8 mouse cellular contexts compared by ENCODE assay signal in genomic region chr10:12813211-12813811, GRCm38 (mm10). TPM values are rescaled to one million over a fixed set of nuclear protein-coding genes. Genes with fewer than 3 reads are reported as not detected.
DNase-seq lines count a peak whose midpoint lies in the region; ATAC-seq and TF ChIP-seq lines count a peak whose summit lies in the region.

No protein-coding gene starts in this region.

- no peak overlapping the region for H3K9ac ChIP-seq in forebrain, postnatal 0 days
- H3K9ac ChIP-seq in forebrain, embryonic 13.5 days: no peak overlapping the region

- DNase-seq in forebrain, postnatal 0 days: no peak
- peak; percentile 54 for DNase-seq in kidney, adult 9 months
- DNase-seq in layer of hippocampus, adult 11-12 months (ENCODE audit: low spot score): no peak
- DNase-seq in cerebellum, adult 8-10 months: no peak
- no peak for DNase-seq in ovary, adult 18-20 months (ENCODE audit: low spot score)

- H3K4me3 ChIP-seq in forebrain, postnatal 0 days (ENCODE audit: low read depth, low read length): no peak overlapping the region
- no peak overlapping the region for H3K4me3 ChIP-seq in forebrain, embryonic 13.5 days

- no peaks in the 10 kb centered on the region for H3K27me3 ChIP-seq in forebrain, postnatal 0 days (ENCODE audit: insufficient read depth, low read length)
- no peaks in the 10 kb centered on the region for H3K27me3 ChIP-seq in forebrain, embryonic 13.5 days

- H3K9me3 ChIP-seq in forebrain, postnatal 0 days (ENCODE audit: low read length): no peaks in the 10 kb centered on the region
- H3K9me3 ChIP-seq in forebrain, embryonic 13.5 days (replicated peaks): no peaks in the 10 kb centered on the region

- H3K4me2 ChIP-seq in forebrain, postnatal 0 days (ENCODE audit: low read depth): no peak overlapping the region
- H3K4me2 ChIP-seq in forebrain, embryonic 13.5 days: no peak overlapping the region

- no peaks in the 10 kb centered on the region for H3K4me1 ChIP-seq in forebrain, postnatal 0 days (ENCODE audit: insufficient read depth)
- H3K4me1 ChIP-seq in forebrain, embryonic 13.5 days: peaks cover 13% of the 10 kb centered on the region; the same call in 1 of the 2 replicates

- peak overlapping the region; percentile 35; the same call in 1 of the 2 replicates for H3K27ac ChIP-seq in forebrain, postnatal 0 days (ENCODE audit: low read depth, low read length)
- no peak overlapping the region for H3K27ac ChIP-seq in forebrain, embryonic 13.5 days

- H3K36me3 ChIP-seq in forebrain, postnatal 0 days (ENCODE audit: insufficient read depth): no peaks in the 10 kb centered on the region
- no peaks in the 10 kb centered on the region for H3K36me3 ChIP-seq in forebrain, embryonic 13.5 days (ENCODE audit: poor library complexity, severe bottlenecking)

- no peak for TF ChIP-seq CTCF in forebrain, postnatal 0 days (IDR thresholded peaks at IDR 0.05; ENCODE audit: low read depth)

- no peak for ATAC-seq in forebrain, postnatal 0 days
- ATAC-seq in forebrain, embryonic 13.5 days: no peak
- peak; percentile 63 for ATAC-seq in granulocyte monocyte progenitor cell, adult 5-6 weeks (replicated peaks; ENCODE audit: poor library complexity, severe bottlenecking)
- ATAC-seq in monocyte, adult 5-6 weeks (replicated peaks; ENCODE audit: insufficient number of reproducible peaks, low FRiP score, low TSS enrichment, poor library complexity, severe bottlenecking): 0 out of 2 replicates have a peak, but pooled peaks have one; percentile 27

- WGBS in forebrain, postnatal 0 days: 75% methylated on average over 12 of the region's 12 CpGs
- 75% methylated on average over 12 of the region's 12 CpGs for WGBS in forebrain, embryonic 13.5 days

RNA-seq across cellular contexts. Expression of gene Utrn, which starts 55.9 kb away (rescaled TPM):
- 23.9 and 26.8 TPM in 2 replicates for total RNA-seq in forebrain, postnatal 0 days (2014; rRNA removed)
- 7.9 and 14.2 TPM in 2 replicates for polyA plus RNA-seq in forebrain, postnatal 0 days (2015; fragmentation: Nextera tagmentation; extraction: Ambion mirVana)
- polyA plus RNA-seq in forebrain, embryonic 13.5 days (2015; fragmentation: Nextera tagmentation; extraction: Ambion mirVana): 18.7 and 22.0 TPM in 2 replicates
- 23.3 and 28.4 TPM in 2 replicates for total RNA-seq in granulocyte monocyte progenitor cell, adult 5-6 weeks (2014; fragmentation: Nextera tagmentation)
- total RNA-seq in granulocyte monocyte progenitor cell, adult 5-6 weeks (2017): 26.6 TPM in 2 replicates
- 61.8 to 169 TPM (median 72.5 TPM) in 3 replicates for total RNA-seq in monocyte, adult 5-6 weeks (2017)

Comparison
In these comparisons a context has a peak if more than half of its experiments do, and no peak if none do; other contexts are left out.
1. ATAC-seq: peak in granulocyte monocyte progenitor cell, adult 5-6 weeks (single experiment) and monocyte, adult 5-6 weeks (single experiment); none in forebrain, postnatal 0 days (single experiment) and forebrain, embryonic 13.5 days (single experiment).